Mouse (Mus musculus): Measurements from ENCODE around the gene Psmg4.

DNA sequence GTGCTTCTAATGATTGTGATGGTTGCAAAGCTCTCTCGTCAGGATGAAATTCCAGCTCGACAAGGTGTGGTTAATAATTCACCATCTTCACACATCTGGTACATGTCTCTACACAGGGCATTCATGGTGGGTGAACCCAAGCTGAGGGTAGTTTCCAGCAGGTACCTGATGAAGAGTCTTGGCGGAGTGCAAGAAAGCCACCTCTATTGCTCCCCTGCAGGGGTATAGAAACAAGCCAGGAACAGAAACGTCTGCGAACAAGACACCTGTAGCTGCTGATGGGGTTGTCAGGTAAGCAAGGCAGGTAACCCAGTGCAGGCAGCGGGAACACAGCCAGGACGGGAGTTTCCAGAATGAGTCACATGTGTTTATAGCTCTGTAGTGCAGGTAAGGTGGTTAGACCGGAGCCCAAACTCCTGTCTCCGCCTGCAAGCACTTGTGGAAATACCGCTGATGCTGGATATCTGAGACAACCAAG, 50.0 kb downstream of the Psmg4 start:
- TF ChIP-seq TAL1 (IDR thresholded peaks at IDR 0.05; ENCODE audit: low read length) (no peak), GATA1 (IDR thresholded peaks at IDR 0.05; ENCODE audit: low read length) (no peak)

Measured in erythroblast, embryonic 14.5 days (primary cell).